Mouse (Mus musculus) stomach, postnatal 0 days (tissue): ENCODE data around the gene Ccdc184. TPM values are rescaled to one million over a fixed set of nuclear protein-coding genes. Genes with fewer than 3 reads are reported as not detected.

Source experiments
- ATAC-seq: fragments of 200-750 bp; cut with Nextera tagmentation; 2 replicates; pipeline ENCODE4 v1.8.0; 2017; ENCODE audit not compliant: low FRiP score, low TSS enrichment
- DNase-seq: peaks from one replicate; pipeline ENCODE4 v3.0.0-alpha.2; 2016; ENCODE audit warnings: low spot score
- H3K27ac ChIP-seq: fragments of 300-500 bp; sonication (generic); replicated peaks from 2 replicates; pipeline ENCODE4 v1.5.1; 2014; ENCODE audit warnings: mild to moderate bottlenecking, control low read depth
- H3K27me3 ChIP-seq: fragments of 300-500 bp; sonication (generic); 2 replicates; pipeline ENCODE4 v1.6.1; 2014; ENCODE audit warnings: low read length; ENCODE audit not compliant: control insufficient read depth, insufficient read depth
- H3K36me3 ChIP-seq: fragments of 300-500 bp; sonication (generic); 2 replicates; pipeline ENCODE4 v1.6.1; 2014; ENCODE audit warnings: low read length, mixed read lengths; ENCODE audit not compliant: control insufficient read depth, insufficient read depth
- H3K4me1 ChIP-seq: fragments of 300-500 bp; sonication (generic); replicated peaks from 2 replicates; pipeline ENCODE4 v1.6.1; 2014; ENCODE audit warnings: antibody characterized with exemption; ENCODE audit not compliant: control insufficient read depth, insufficient read depth
- H3K4me2 ChIP-seq: fragments of 300-500 bp; sonication (generic); replicated peaks from 2 replicates; pipeline ENCODE4 v1.6.1; 2014; ENCODE audit warnings: low read depth, mild to moderate bottlenecking, control low read depth, moderate library complexity
- H3K4me3 ChIP-seq: fragments of 300-500 bp; sonication (generic); 2 replicates; pipeline ENCODE4 v1.5.1; 2014; ENCODE audit warnings: low read depth, low read length, control low read depth
- H3K9ac ChIP-seq: fragments of 300-500 bp; sonication (generic); 2 replicates; pipeline ENCODE4 v1.6.1; 2014; ENCODE audit warnings: mild to moderate bottlenecking, low read length, control low read depth, mixed read lengths
- H3K9me3 ChIP-seq: fragments of 300-500 bp; sonication (generic); 2 replicates; pipeline ENCODE4 v1.6.1; 2016; ENCODE audit warnings: low read length; ENCODE audit not compliant: control insufficient read depth
- CTCF ChIP-seq: IDR thresholded peaks from 2 replicates; pipeline ENCODE4 v1.5.1; 2016; ENCODE audit warnings: antibody characterized with exemption, low read depth, mild to moderate bottlenecking, moderate library complexity
- EP300 ChIP-seq: optimal IDR thresholded peaks from 2 replicates; pipeline ENCODE3; 2016; ENCODE audit warnings: antibody characterized with exemption
- WGBS: fragments of 180-500 bp; shearing (Covaris S2); extraction: QIAGEN DNeasy Blood & Tissue Kit; methylation state at CpG from one replicate; pipeline ENCODE4 v1.1.7; 2014; 5-methylcytosine and 5-hydroxymethylcytosine counted together
- polyA plus RNA-seq: library from polyadenylated mRNA; unstranded; fragments of >200 nt; fragmentation: Nextera tagmentation; extraction: Ambion mirVana; gene quantifications from 2 replicates; pipeline ENCODE4 v1.2.1, GENCODE M21; 2015

The Ccdc184 gene
- polyA plus RNA-seq, 1 experiment from 2014 or later: 0.95 TPM

DNA sequence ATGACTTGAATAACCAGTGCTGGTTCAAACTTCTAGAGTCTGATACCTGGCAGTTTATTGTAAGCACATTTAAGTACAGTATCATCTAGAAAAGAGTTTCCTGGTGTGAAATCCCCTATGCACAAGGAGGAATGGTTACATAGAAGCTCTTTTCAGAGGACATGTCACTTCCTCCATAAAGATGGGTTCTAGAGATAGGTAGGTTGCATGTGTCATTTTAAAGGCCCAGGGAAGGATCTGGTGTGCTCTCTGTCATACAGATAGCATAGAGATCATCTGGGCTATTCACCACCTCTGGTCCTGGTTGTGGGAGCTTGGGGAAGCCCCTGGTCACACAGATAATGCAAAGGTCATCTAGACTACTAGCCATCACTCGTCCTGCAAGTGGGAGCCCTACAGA is 9.7 kb upstream of the Ccdc184 start:
- WGBS: 55% methylated on average over 1 of the region's 1 CpGs
- Histone ChIP-seq H3K9me3 (no peaks in the 10 kb centered on the region), H3K27me3 (no peaks in the 10 kb centered on the region)

DNA sequence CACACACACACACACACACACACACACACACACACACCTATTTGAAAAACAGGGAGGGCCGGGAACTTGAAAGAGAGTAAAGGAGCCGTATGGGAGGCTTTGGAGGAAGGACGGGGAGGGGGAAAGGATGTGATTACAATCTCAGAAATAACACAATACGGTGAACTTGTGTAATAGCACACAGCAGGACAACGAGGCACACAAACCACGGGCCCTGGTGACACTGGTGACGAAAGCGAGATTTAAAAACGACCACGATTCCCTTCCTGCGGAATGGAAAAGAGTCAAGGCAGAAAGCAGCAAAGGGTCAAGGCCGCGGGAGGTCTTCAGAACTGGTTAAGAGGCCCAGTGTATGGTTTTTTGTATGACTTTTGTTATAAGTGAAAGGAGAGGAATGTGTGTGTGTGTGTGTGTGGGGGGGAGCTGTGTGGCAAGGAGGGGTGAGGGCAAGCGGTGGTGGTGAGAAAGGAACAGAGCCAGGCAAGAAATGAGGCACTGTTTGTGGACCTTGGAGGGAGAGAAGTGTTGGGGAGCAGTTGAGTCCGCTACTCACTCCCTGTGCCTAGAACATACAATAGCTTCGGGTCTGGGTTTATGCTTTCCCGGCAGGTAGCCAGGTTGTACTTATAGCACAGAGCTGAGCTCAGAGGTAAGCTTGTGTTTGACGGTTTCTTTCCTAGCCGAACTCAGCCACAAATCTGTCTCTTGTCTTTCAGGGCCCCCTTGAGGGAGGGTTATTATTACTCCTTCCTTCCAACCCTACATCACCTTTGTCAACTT is 5.7 kb upstream of the Ccdc184 start:
- ATAC-seq: no peak
- H3K4me2 ChIP-seq: no peak overlapping the region
- no peak overlapping the region for H3K27ac ChIP-seq
- no peak for TF ChIP-seq EP300
- H3K36me3 ChIP-seq: no peaks in the 10 kb centered on the region
- no peaks in the 10 kb centered on the region for H3K27me3 ChIP-seq
- H3K9me3 ChIP-seq: no peaks in the 10 kb centered on the region
- 60% methylated on average over 19 of the region's 19 CpGs for WGBS
- no peaks in the 10 kb centered on the region for H3K4me1 ChIP-seq
- no peak for DNase-seq
- H3K4me3 ChIP-seq: no peak overlapping the region
- H3K9ac ChIP-seq: no peak overlapping the region

More for the DNA sequence above, 9.7 kb upstream of the Ccdc184 start:
- Histone ChIP-seq H3K27ac (no peak overlapping the region), H3K4me1 (no peaks in the 10 kb centered on the region), H3K36me3 (no peaks in the 10 kb centered on the region), H3K9ac (no peak overlapping the region), H3K4me3 (no peak overlapping the region), H3K4me2 (no peak overlapping the region)
- TF ChIP-seq EP300 (no peak), CTCF (no peak)
- ATAC-seq: no peak
- DNase-seq: no peak

DNA sequence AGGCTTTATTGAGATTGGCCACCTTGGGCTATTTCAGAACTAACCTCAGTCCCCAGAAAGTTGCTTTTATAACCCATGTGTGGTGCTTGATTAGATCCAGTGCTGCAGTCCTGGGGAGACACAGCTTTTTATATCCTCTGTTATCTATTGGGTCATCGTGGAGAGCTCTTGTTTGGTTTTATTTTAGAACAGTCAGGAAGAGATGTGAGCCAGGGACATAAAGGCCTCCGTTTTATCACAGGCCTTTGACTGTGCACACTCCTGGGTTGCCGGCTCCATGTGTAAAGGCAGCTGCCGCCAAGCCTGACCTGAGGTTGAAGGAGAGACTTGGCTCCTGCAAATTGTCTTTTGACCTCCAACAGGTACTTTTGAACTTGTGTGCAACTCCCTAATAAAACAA is 4.4 kb upstream of the Ccdc184 start:
- Histone ChIP-seq H3K4me3 (no peak overlapping the region), H3K27ac (no peak overlapping the region), H3K9me3 (no peaks in the 10 kb centered on the region), H3K9ac (no peak overlapping the region), H3K4me1 (no peaks in the 10 kb centered on the region), H3K27me3 (0 out of 2 replicates have a peak, but pooled peaks cover 4% of the 10 kb centered on the region), H3K36me3 (no peaks in the 10 kb centered on the region), H3K4me2 (no peak overlapping the region)
- 72% methylated on average over 4 of the region's 4 CpGs for WGBS
- TF ChIP-seq EP300: no peak
- ATAC-seq (no peak), DNase-seq (no peak)

DNA sequence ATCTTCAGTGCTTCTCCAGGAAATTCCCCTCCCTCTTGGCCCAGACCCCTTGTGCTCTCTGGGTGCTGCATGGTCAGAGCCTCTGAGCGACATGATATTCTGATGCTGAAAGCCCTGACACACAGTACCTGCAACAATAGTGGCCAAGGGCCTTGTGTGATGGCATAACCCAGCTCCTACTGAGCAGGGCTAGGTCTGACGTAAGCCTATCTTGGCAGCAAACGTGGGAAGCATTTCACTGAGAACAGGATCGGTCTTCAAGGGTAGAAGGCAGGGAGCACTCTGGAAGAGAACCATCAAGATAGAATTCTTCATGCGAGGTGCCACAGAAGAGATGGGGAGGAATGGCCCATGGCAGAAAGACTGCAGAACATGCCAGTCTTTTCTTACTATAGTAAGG is 1.4 kb upstream of the Ccdc184 start, which contains the start of gene Asb8:
Asb8 (minus strand) TSS at position 101 of the 400 bp plus-strand sequence.
- ATAC-seq (no peak), DNase-seq (no peak)
- TF ChIP-seq CTCF: no peak
- no peak for TF ChIP-seq EP300
- H3K27ac ChIP-seq: no peak within 1 kb of the TSS
- H3K4me3 ChIP-seq: no peak within 1 kb of the TSS
- no peaks in the 10 kb centered on the region for H3K36me3 ChIP-seq
- H3K27me3 ChIP-seq: peaks cover 9% of the 10 kb centered on the region; the same call in 1 of the 2 replicates
- no peak within 1 kb of the TSS for H3K9ac ChIP-seq
- no peaks in the 10 kb centered on the region for H3K9me3 ChIP-seq
- H3K4me2 ChIP-seq: no peak within 1 kb of the TSS
- no peaks in the 10 kb centered on the region for H3K4me1 ChIP-seq
- WGBS: 77% methylated on average over 5 of the region's 5 CpGs

DNA sequence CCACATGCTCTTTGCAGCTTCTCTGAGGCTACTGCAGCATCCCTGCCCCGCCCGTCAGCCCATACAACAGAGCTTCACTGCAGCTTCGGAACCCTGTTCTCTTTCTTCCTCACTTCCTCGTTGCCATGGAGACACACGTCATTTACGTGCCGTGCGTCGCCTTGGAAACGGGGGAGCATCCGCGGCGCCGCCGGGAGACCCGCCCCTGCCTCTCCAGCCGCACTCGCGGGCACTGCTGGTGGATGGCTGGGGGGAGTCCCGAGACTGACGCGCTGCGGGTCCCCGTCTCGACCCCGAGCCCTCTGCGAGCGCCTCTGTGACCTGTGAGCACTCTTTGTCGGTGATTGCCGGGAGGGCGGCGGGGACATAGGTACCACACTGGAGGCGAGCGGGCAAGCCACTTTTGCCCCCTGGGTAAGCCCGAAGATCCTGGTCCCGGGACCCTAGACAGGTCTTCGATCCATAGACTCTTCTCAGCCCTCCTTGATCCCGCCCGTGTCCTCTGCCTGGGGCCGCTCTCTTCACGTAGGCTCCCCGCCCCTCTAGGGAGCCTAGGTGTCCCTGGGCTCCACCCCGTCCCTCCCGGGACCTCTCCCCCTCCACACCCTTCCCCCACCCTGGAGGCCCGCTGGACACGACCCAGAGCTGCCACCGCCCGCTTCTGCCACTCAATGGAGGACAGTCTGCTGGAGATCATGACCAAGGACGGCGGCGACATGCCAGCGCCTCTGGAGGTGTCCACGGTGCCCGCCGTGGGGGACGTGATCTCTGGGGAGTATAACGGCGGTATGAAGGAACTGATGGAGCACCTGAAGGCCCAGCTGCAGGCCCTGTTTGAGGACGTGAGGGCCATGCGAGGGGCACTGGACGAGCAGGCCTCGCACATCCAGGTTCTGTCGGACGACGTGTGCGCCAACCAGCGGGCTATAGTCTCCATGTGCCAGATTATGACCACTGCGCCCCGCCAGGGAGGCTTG is 975 bp downstream of the Ccdc184 start:
- H3K27me3 ChIP-seq: peaks cover 9% of the 10 kb centered on the region; the same call in 1 of the 2 replicates
- no peak overlapping the region for H3K27ac ChIP-seq
- no peaks in the 10 kb centered on the region for H3K36me3 ChIP-seq
- H3K9ac ChIP-seq: no peak overlapping the region
- no peak for TF ChIP-seq EP300
- no peak for TF ChIP-seq CTCF
- 3% methylated on average over 66 of the region's 69 CpGs for WGBS
- DNase-seq (peak; percentile 59), ATAC-seq (peak; percentile 51)
- H3K4me2 ChIP-seq: peak overlapping the region; percentile 47
- H3K4me1 ChIP-seq: no peaks in the 10 kb centered on the region
- peak overlapping the region; percentile 29 for H3K4me3 ChIP-seq
- no peaks in the 10 kb centered on the region for H3K9me3 ChIP-seq

DNA sequence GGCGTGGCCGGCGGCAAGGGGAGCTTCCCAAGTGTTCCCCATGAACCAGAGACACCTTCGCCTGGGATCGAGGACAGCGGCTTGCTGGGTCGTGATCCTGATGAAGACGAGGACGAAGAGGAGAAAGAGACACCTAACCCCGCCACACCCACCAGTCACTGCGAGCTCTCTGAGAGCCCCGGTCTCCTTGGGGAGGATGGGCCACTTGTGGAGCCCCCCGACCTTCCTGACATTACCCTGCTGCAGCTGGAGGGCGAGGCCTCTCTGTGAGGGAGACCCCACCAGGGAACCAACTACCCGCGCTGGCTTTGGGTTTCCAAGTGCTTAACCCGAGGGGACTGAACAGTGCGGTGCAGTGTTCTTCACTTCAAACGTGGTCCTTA is 1.7 kb downstream of the Ccdc184 start:
- H3K4me2 ChIP-seq: no peak overlapping the region

More for the DNA sequence above, 1.7 kb downstream of the Ccdc184 start:
- Histone ChIP-seq H3K9ac (no peak overlapping the region), H3K36me3 (no peaks in the 10 kb centered on the region), H3K27ac (no peak overlapping the region), H3K4me3 (no peak overlapping the region), H3K4me1 (no peaks in the 10 kb centered on the region), H3K27me3 (peaks cover 9% of the 10 kb centered on the region; the same call in 1 of the 2 replicates), H3K9me3 (no peaks in the 10 kb centered on the region)
- 8% methylated on average over 19 of the region's 19 CpGs for WGBS
- DNase-seq (no peak), ATAC-seq (no peak)
- TF ChIP-seq EP300: no peak
- TF ChIP-seq CTCF: no peak
